Mouse (Mus musculus): ENCODE measurements around the gene Mep1a. TPM values are rescaled to one million over a fixed set of nuclear protein-coding genes. Genes with fewer than 3 reads are reported as not detected.

Gene Mep1a
- total RNA-seq (2023): not detected

DNA sequence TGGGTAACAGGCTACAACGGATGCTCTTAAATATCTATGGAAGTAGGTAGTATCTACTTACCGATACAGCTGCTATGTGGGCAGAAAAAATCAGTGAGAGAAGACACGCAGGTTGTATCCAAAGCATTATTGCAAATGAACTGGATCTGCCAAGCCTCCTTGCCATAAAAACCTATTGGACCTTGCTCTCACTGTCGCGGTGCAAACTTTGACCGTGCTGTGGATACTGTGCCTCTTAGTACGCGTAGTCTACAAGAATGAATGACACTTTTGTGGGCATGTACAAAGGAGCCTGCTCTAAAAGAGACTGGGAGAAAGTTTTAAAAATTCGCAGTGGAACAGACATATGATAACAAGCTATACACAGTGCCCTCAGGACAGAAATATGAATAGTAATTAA lies at the start of gene Mep1a:
Mep1a (minus strand) TSS at position 221 of the 400 bp plus-strand sequence.

DNA sequence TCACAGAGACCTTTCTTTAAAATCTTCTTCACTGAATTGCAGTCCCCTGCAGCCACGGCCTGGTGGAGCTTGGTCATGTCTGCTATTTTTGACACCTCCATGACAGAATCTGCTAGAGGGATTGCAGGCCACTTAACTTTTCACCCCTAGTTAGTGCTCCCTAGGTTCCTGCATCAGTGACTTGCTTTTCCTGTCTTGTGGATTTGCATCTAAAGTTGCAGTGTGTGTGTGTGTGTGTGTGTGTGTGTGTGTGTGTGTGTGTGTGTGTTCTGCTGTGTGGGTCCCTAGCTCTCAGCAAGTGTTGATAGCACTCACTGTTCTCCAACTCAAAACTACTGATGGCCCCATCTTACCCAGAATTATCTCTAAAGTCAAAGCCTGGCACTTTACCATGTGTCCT lies 40.9 kb upstream of the Mep1a start, which contains the start of gene Ankrd66:
Ankrd66 (minus strand) TSS at position 101 of the 400 bp plus-strand sequence.

Other genes with a start within 250 kb of the Mep1a start
- gene Adgrf1, start 232.5 kb downstream of the Mep1a start, total RNA-seq (2023): not detected
- gene Adgrf5, start 142.4 kb downstream of the Mep1a start, total RNA-seq (2023): under 1 TPM; 0.18 to 0.42 TPM
- gene Ankrd66, start 40.8 kb upstream of the Mep1a start, total RNA-seq (2023): 1 to 10 TPM in 1 of 2 experiments, under 1 TPM in 1; 0.44 to 1.0 TPM
- gene Pla2g7, start 65.3 kb upstream of the Mep1a start, total RNA-seq (2023): 100 to 1,000 TPM in 1 of 2 experiments, 10 to 100 TPM in 1; 82.2 to 102 TPM
- gene Tdrd6, start 127.5 kb upstream of the Mep1a start, total RNA-seq (2023): not detected
- 1 to 10 TPM; 2.4 to 4.2 TPM for gene Slc25a27, start 164.4 kb upstream of the Mep1a start, total RNA-seq (2023)
- gene Cyp39a1, start 164.6 kb upstream of the Mep1a start, total RNA-seq (2023): 1 to 10 TPM; 5.8 to 7.0 TPM